Mouse (Mus musculus) CH12.LX (cell line): ENCODE data around the gene Clec1b. TPM values are rescaled to one million over a fixed set of nuclear protein-coding genes. Genes with fewer than 3 reads are reported as not detected.

ENCODE experiments used
- DNase-seq: peaks from one replicate; pipeline ENCODE4 v3.0.0-alpha.2; 2013; ENCODE audit errors: extremely low read depth
- H3K27ac ChIP-seq: 2 replicates; pipeline ENCODE4 v1.5.1; 2012; ENCODE audit warnings: low read depth, mild to moderate bottlenecking, control low read depth, moderate library complexity; ENCODE audit not compliant: insufficient read depth
- H3K27me3 ChIP-seq: replicated peaks from 2 replicates; pipeline ENCODE3; 2012; ENCODE audit warnings: inconsistent platforms
- H3K36me3 ChIP-seq, 2 experiments: replicated peaks in 1 of 2; 2 replicates each; pipeline versions ENCODE3 to v1.6.1; 2012; ENCODE audit warnings: inconsistent platforms in 1 of 2, low read length in 1 of 2, mild to moderate bottlenecking in 1 of 2, mixed read lengths in 1 of 2, moderate library complexity in 1 of 2; ENCODE audit not compliant: control insufficient read depth in 1 of 2, insufficient read depth in 1 of 2
- H3K4me1 ChIP-seq, 2 experiments: 2 replicates each; pipeline ENCODE4 v1.6.1; 2012; ENCODE audit warnings: inconsistent platforms in 1 of 2, moderate library complexity in 1 of 2; ENCODE audit not compliant: insufficient read depth in 2 of 2, control insufficient read depth in 1 of 2
- H3K4me2 ChIP-seq: 2 replicates; pipeline ENCODE4 v1.6.1; 2012; ENCODE audit warnings: low read depth, mild to moderate bottlenecking, control low read depth; ENCODE audit not compliant: poor library complexity, insufficient read depth, severe bottlenecking
- H3K4me3 ChIP-seq, 3 experiments: fragments of 150-350 bp in 1 of 3; sonication (generic) in 1 of 3; replicated peaks in 1 of 3; 2 replicates each; pipeline versions ENCODE3 to v1.5.1; 2011 to 2012; ENCODE audit warnings: low read depth in 2 of 3, low read length in 2 of 3, mild to moderate bottlenecking in 2 of 3, moderate library complexity in 2 of 3, control low read depth in 1 of 3, improper control_type of control experiment in 1 of 3, inconsistent platforms in 1 of 3, mixed read lengths in 1 of 3; ENCODE audit not compliant: poor library complexity in 1 of 3
- H3K79me2 ChIP-seq: replicated peaks from 2 replicates; pipeline ENCODE4 v1.6.1; 2012; ENCODE audit warnings: mild to moderate bottlenecking, moderate library complexity; ENCODE audit not compliant: control insufficient read depth, poor library complexity, insufficient read depth, severe bottlenecking; ENCODE audit errors: extremely low read depth
- H3K9ac ChIP-seq: 2 replicates; pipeline ENCODE4 v1.6.1; 2012; ENCODE audit warnings: low read depth, mild to moderate bottlenecking, control low read depth, moderate library complexity; ENCODE audit not compliant: insufficient read depth
- H3K9me3 ChIP-seq: replicated peaks from 2 replicates; pipeline ENCODE3; 2012; ENCODE audit warnings: low read length, inconsistent platforms, mixed read lengths
- BHLHE40 ChIP-seq: IDR thresholded peaks from 2 replicates; pipeline ENCODE4 v1.6.1; 2011; ENCODE audit warnings: mild to moderate bottlenecking, low read depth, low read length, improper control_type of control experiment
- CHD1 ChIP-seq: IDR thresholded peaks from 2 replicates; pipeline ENCODE4 v1.6.1; 2012; ENCODE audit warnings: low read depth, low read length, improper control_type of control experiment, inconsistent platforms
- CHD2 ChIP-seq: IDR thresholded peaks from 2 replicates; pipeline ENCODE4 v1.6.1; 2011; ENCODE audit warnings: low read length, improper control_type of control experiment
- CTCF ChIP-seq, 2 experiments: IDR thresholded peaks in 1 of 2; conservative IDR thresholded peaks in 1 of 2; 2 replicates each; pipeline ENCODE4 v1.5.1; 2011 to 2012; ENCODE audit warnings: low read depth in 2 of 2, low read length in 2 of 2, improper control_type of control experiment in 1 of 2, inconsistent platforms in 1 of 2, mild to moderate bottlenecking in 1 of 2, moderate library complexity in 1 of 2
- E2F4 ChIP-seq: IDR thresholded peaks from 2 replicates; pipeline ENCODE4 v1.6.1; 2011; ENCODE audit warnings: low read depth, low read length, improper control_type of control experiment; ENCODE audit not compliant: insufficient replicate concordance
- EP300 ChIP-seq: IDR thresholded peaks from 2 replicates; pipeline ENCODE4 v1.6.1; 2011; ENCODE audit warnings: low read length, improper control_type of control experiment
- GABPA ChIP-seq: IDR thresholded peaks from 2 replicates; pipeline ENCODE4 v1.6.1; 2012; ENCODE audit warnings: low read depth, low read length, improper control_type of control experiment, inconsistent platforms; ENCODE audit not compliant: insufficient replicate concordance
- HCFC1 ChIP-seq: IDR thresholded peaks from 2 replicates; pipeline ENCODE4 v1.6.1; 2012; ENCODE audit warnings: low read depth, mild to moderate bottlenecking, inconsistent platforms, low read length, improper control_type of control experiment
- JUN ChIP-seq: IDR thresholded peaks from 2 replicates; pipeline ENCODE4 v1.6.1; 2011; ENCODE audit warnings: low read depth, mild to moderate bottlenecking, low read length, improper control_type of control experiment, moderate library complexity; ENCODE audit not compliant: insufficient read depth
- JUND ChIP-seq: conservative IDR thresholded peaks from 2 replicates; pipeline ENCODE4 v1.6.1; 2011; ENCODE audit warnings: low read depth, low read length, improper control_type of control experiment
- KAT2A ChIP-seq: IDR thresholded peaks from 2 replicates; pipeline ENCODE4 v1.6.1; 2012; ENCODE audit warnings: low read length, improper control_type of control experiment, inconsistent platforms; ENCODE audit not compliant: insufficient replicate concordance
- MAX ChIP-seq: IDR thresholded peaks from 2 replicates; pipeline ENCODE4 v1.6.1; 2011; ENCODE audit warnings: low read length, improper control_type of control experiment
- MAZ ChIP-seq: IDR thresholded peaks from 2 replicates; pipeline ENCODE4 v1.6.1; 2012; ENCODE audit warnings: low read depth, mild to moderate bottlenecking, inconsistent platforms, low read length, improper control_type of control experiment, moderate library complexity
- MEF2A ChIP-seq: IDR thresholded peaks from 2 replicates; pipeline ENCODE4 v1.6.1; 2014; ENCODE audit warnings: low read depth, mild to moderate bottlenecking, inconsistent platforms, low read length, improper control_type of control experiment, borderline replicate concordance
- NELFE ChIP-seq: IDR thresholded peaks from 2 replicates; pipeline ENCODE4 v1.6.1; 2011; ENCODE audit warnings: low read depth, low read length, improper control_type of control experiment
- NRF1 ChIP-seq: IDR thresholded peaks from 2 replicates; pipeline ENCODE4 v1.6.1; 2014; ENCODE audit warnings: low read depth, mild to moderate bottlenecking, inconsistent platforms, low read length, improper control_type of control experiment, moderate library complexity
- PAX5 ChIP-seq: IDR thresholded peaks from 2 replicates; pipeline ENCODE4 v1.6.1; 2012; ENCODE audit warnings: low read length, inconsistent platforms, mixed read lengths
- POLR2A ChIP-seq: IDR thresholded peaks from 2 replicates; pipeline ENCODE4 v1.6.1; 2011; ENCODE audit warnings: low read depth, mild to moderate bottlenecking, improper control_type of control experiment, low read length
- SMC3 ChIP-seq: IDR thresholded peaks from 2 replicates; pipeline ENCODE4 v1.6.1; 2011; ENCODE audit warnings: low read depth, low read length, improper control_type of control experiment
- TBP ChIP-seq: conservative IDR thresholded peaks from 2 replicates; pipeline ENCODE4 v1.6.1; 2011; ENCODE audit warnings: low read depth, low read length, improper control_type of control experiment
- USF1 ChIP-seq: IDR thresholded peaks from 2 replicates; pipeline ENCODE4 v1.6.1; 2014; ENCODE audit warnings: low read depth, mild to moderate bottlenecking, inconsistent platforms, low read length, improper control_type of control experiment
- USF2 ChIP-seq: conservative IDR thresholded peaks from 2 replicates; pipeline ENCODE4 v1.6.1; 2011; ENCODE audit warnings: low read depth, low read length, improper control_type of control experiment
- ZC3H11A ChIP-seq: IDR thresholded peaks from 2 replicates; pipeline ENCODE4 v1.6.1; 2012; ENCODE audit warnings: low read depth, mild to moderate bottlenecking, inconsistent platforms, low read length, improper control_type of control experiment
- ZKSCAN1 ChIP-seq: IDR thresholded peaks from 2 replicates; pipeline ENCODE4 v1.6.1; 2012; ENCODE audit warnings: low read depth, inconsistent platforms, low read length, improper control_type of control experiment, borderline replicate concordance
- ZMIZ1 ChIP-seq: IDR thresholded peaks from 2 replicates; pipeline ENCODE4 v1.6.1; 2012; ENCODE audit warnings: low read depth, mild to moderate bottlenecking, inconsistent platforms, low read length, improper control_type of control experiment
- dilution Hi-C: fragments of 300-500 bp; cut with MboI; formaldehyde crosslinking; loops from 2 replicates; pipeline ENCODE4 v1.14.3; 2020; ENCODE audit warnings: low sequenced_read_pairs; ENCODE audit not compliant: extremely low pct_unique_long_range_greater_than_20kb, extremely low pct_ligation_motif_present
- in situ Hi-C: fragments of 300-500 bp; cut with MboI; formaldehyde crosslinking; loops from 3 replicates; pipeline ENCODE4 v1.14.3; 2019; ENCODE audit warnings: low sequenced_read_pairs, low pct_ligation_motif_present, low pct_unique_long_range_greater_than_20kb, mixed read lengths
- polyA plus RNA-seq: library from polyadenylated mRNA; unstranded; fragments of >175 nt; gene quantifications from 2 replicates; pipeline ENCODE4 v1.2.1, GENCODE M21; 2012; ENCODE audit warnings: low read depth; ENCODE audit not compliant: insufficient read length
- total RNA-seq, 2 experiments: library from RNA; depleted of rRNA; stranded (reverse); fragments of 300-350 nt in 1 of 2; fragments of >200 nt in 1 of 2; gene quantifications; 2 replicates each; pipeline ENCODE4 v1.2.3; 2012 to 2014

Clec1b gene
- total and polyA plus RNA-seq, 3 experiments = not detected

DNA sequence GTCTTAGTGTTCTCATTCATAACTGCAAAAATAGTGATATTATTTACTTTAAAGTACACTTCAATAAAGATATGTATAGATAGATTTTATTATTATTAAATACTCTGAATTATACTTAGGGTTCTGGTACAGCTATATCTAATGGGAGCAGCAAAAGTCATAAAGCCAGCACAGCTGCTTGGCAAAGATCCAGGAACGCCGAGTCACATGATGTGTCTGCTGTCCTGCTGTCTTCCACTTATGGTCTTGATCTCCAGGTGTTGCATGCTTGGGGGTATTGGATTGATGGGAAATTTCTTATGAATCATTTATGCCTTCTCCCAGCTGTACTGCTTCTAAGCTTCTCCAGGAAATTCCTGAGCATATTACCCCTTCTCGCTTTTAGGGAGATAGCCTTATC lies 13.6 kb upstream of the Clec1b start:
- no peak overlapping the region for H3K9ac ChIP-seq
- dilution Hi-C loops = no loop called here
- no peaks in the 10 kb centered on the region for H3K36me3 ChIP-seq
- H3K4me3 ChIP-seq = no peak overlapping the region
- H3K4me2 ChIP-seq = no peak overlapping the region
- TF ChIP-seq NRF1 (no peak), JUND (no peak), SMC3 (no peak), CHD1 (no peak), NELFE (no peak), MEF2A (no peak), GABPA (no peak), KAT2A (no peak), EP300 (no peak), HCFC1 (no peak), ZC3H11A (no peak), PAX5 (no peak), ZMIZ1 (no peak), MAZ (no peak), TBP (no peak), CTCF (conservative IDR thresholded peaks at IDR 0.05 in 1 of 2, IDR thresholded peaks at IDR 0.05 in 1 of 2; ENCODE audit: low read depth in 2 of 2, low read length in 2 of 2) (no peak), ZKSCAN1 (no peak), POLR2A (no peak), USF1 (no peak)
- H3K9me3 ChIP-seq = no peaks in the 10 kb centered on the region
- no peak overlapping the region for H3K27ac ChIP-seq
- in situ Hi-C loops = loop anchor here (10.0 kb wide), 1 partner anchor 131 kb away; the partner anchor contains the start of gene Tmem52b
- no peaks in the 10 kb centered on the region for H3K4me1 ChIP-seq
- H3K27me3 ChIP-seq = no peaks in the 10 kb centered on the region
- no peaks in the 10 kb centered on the region for H3K79me2 ChIP-seq
- DNase-seq = no peak

DNA sequence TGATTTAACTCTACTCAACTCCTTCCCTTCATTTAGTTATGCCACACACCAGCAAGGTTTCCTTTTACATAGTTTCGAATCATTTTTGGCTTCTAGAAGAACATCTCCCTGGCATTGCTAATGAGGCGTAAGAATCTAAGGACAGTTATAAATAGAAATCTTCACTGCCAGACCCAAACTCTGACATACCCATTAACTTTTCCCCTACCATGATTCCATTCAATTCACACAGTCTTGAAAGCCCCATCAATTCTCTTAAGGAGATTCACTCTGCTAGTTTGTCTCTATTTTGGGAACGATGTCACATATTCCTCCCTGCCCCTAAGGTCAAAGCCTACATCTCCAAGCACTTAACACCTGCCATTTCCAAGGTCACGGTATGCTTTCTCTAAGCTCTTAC lies 12.1 kb upstream of the Clec1b start:
- Histone ChIP-seq H3K36me3 (no peaks in the 10 kb centered on the region), H3K9ac (no peak overlapping the region), H3K79me2 (no peaks in the 10 kb centered on the region), H3K27me3 (no peaks in the 10 kb centered on the region), H3K4me1 (no peaks in the 10 kb centered on the region), H3K4me2 (peak overlapping the region; percentile 4; the same call in 1 of the 2 replicates), H3K27ac (no peak overlapping the region), H3K4me3 (no peak overlapping the region), H3K9me3 (no peaks in the 10 kb centered on the region)
- TF ChIP-seq EP300 = no peak
- no peak for TF ChIP-seq SMC3
- TF ChIP-seq JUN = no peak
- TF ChIP-seq GABPA = no peak
- TF ChIP-seq MAX = no peak
- TF ChIP-seq HCFC1 = no peak
- TF ChIP-seq E2F4 = no peak
- TF ChIP-seq CHD2 = no peak
- TF ChIP-seq ZKSCAN1 = no peak
- no peak for TF ChIP-seq BHLHE40
- TF ChIP-seq USF2 = no peak
- TF ChIP-seq CTCF (conservative IDR thresholded peaks at IDR 0.05 in 1 of 2, IDR thresholded peaks at IDR 0.05 in 1 of 2; ENCODE audit: low read depth in 2 of 2, low read length in 2 of 2) = no peak
- in situ Hi-C loops (loop anchor here (10.0 kb wide), 1 partner anchor 130 kb away; the partner anchor contains the start of gene Tmem52b), dilution Hi-C loops (no loop called here)
- DNase-seq = no peak
